Mouse (Mus musculus) ES-Bruce4 (cell line): ENCODE results near the gene Rbms3. TPM values are rescaled to one million over a fixed set of nuclear protein-coding genes. Genes with fewer than 3 reads are reported as not detected.

Source experiments
- H3K27ac ChIP-seq: 2 replicates; pipeline ENCODE4 v1.5.1; 2012; ENCODE audit warnings: low read length, inconsistent platforms; ENCODE audit not compliant: insufficient read depth
- H3K27me3 ChIP-seq: 2 replicates; pipeline ENCODE4 v1.6.1; 2012; ENCODE audit warnings: mild to moderate bottlenecking, low read length, inconsistent platforms; ENCODE audit not compliant: control insufficient read depth, poor library complexity, insufficient read depth, severe bottlenecking
- H3K36me3 ChIP-seq: 2 replicates; pipeline ENCODE4 v1.6.1; 2012; ENCODE audit warnings: inconsistent platforms, mild to moderate bottlenecking, low read length, moderate library complexity; ENCODE audit not compliant: control insufficient read depth, poor library complexity, insufficient read depth, severe bottlenecking
- H3K4me1 ChIP-seq: one replicate; pipeline ENCODE4 v1.8.1; 2011; ENCODE audit warnings: low read length; ENCODE audit not compliant: control insufficient read depth, insufficient read depth
- H3K4me3 ChIP-seq: 2 replicates; pipeline ENCODE4 v1.5.1; 2011; ENCODE audit warnings: low read depth, mild to moderate bottlenecking, low read length
- H3K9ac ChIP-seq: 2 replicates; pipeline ENCODE4 v1.6.1; 2012; ENCODE audit warnings: low read depth, mild to moderate bottlenecking, inconsistent platforms; ENCODE audit not compliant: poor library complexity, severe bottlenecking
- H3K9me3 ChIP-seq: replicated peaks from 2 replicates; pipeline ENCODE4 v1.6.1; 2012; ENCODE audit warnings: mild to moderate bottlenecking, low read length, inconsistent platforms; ENCODE audit not compliant: control insufficient read depth, poor library complexity, insufficient read depth, severe bottlenecking
- CTCF ChIP-seq: IDR thresholded peaks from one replicate; pipeline ENCODE4 v1.8.1; 2011; ENCODE audit warnings: low read depth, low read length
- EP300 ChIP-seq: IDR thresholded peaks from 2 replicates; pipeline ENCODE4 v1.6.1; 2011; ENCODE audit warnings: low read depth, low read length; ENCODE audit not compliant: insufficient read depth
- POLR2A ChIP-seq: IDR thresholded peaks from one replicate; pipeline ENCODE4 v1.8.1; 2011; ENCODE audit warnings: low read length; ENCODE audit not compliant: insufficient read depth
- polyA plus RNA-seq: library from polyadenylated mRNA; stranded (reverse); fragments of >200 nt; gene quantifications from 2 replicates; pipeline ENCODE4 v1.2.4, GENCODE M21; 2011; ENCODE audit warnings: low read depth; ENCODE audit not compliant: missing spikeins, insufficient read depth, insufficient read length

Rbms3 gene
- polyA plus RNA-seq, 1 experiment: 1.8 TPM

GRCm38 (mm10) chr9:116728655-116729054 lies 901.1 kb downstream of the Rbms3 start:
- Histone ChIP-seq H3K36me3 (no peaks in the 10 kb centered on the region), H3K4me3 (no peak overlapping the region), H3K4me1 (no peaks in the 10 kb centered on the region), H3K27ac (no peak overlapping the region), H3K9ac (no peak overlapping the region), H3K9me3 (no peaks in the 10 kb centered on the region), H3K27me3 (no peaks in the 10 kb centered on the region)
- TF ChIP-seq POLR2A: no peak
- TF ChIP-seq EP300: no peak
- TF ChIP-seq CTCF: no peak

GRCm38 (mm10) chr9:116728093-116728492 lies 901.6 kb downstream of the Rbms3 start:
- no peaks in the 10 kb centered on the region for H3K36me3 ChIP-seq
- no peaks in the 10 kb centered on the region for H3K27me3 ChIP-seq
- no peak overlapping the region for H3K27ac ChIP-seq
- H3K4me1 ChIP-seq: no peaks in the 10 kb centered on the region
- no peak overlapping the region for H3K4me3 ChIP-seq
- no peak overlapping the region for H3K9ac ChIP-seq
- no peak for TF ChIP-seq CTCF
- TF ChIP-seq EP300: no peak
- TF ChIP-seq POLR2A: no peak
- H3K9me3 ChIP-seq: no peaks in the 10 kb centered on the region

- H3K27me3 ChIP-seq: no peaks in the 10 kb centered on the region
- H3K4me3 ChIP-seq: no peak overlapping the region
- no peak overlapping the region for H3K9ac ChIP-seq
- H3K36me3 ChIP-seq: no peaks in the 10 kb centered on the region
- no peaks in the 10 kb centered on the region for H3K9me3 ChIP-seq
- H3K27ac ChIP-seq: no peak overlapping the region
- no peaks in the 10 kb centered on the region for H3K4me1 ChIP-seq
- TF ChIP-seq CTCF (no peak), EP300 (no peak), POLR2A (no peak)
Measured at GRCm38 (mm10) chr9:116724581-116724980, 905.1 kb downstream of the Rbms3 start.

GRCm38 (mm10) chr9:116703119-116703518 lies 926.6 kb downstream of the Rbms3 start:
- Histone ChIP-seq H3K27me3 (no peaks in the 10 kb centered on the region), H3K9me3 (no peaks in the 10 kb centered on the region), H3K36me3 (no peaks in the 10 kb centered on the region), H3K9ac (no peak overlapping the region), H3K27ac (no peak overlapping the region), H3K4me3 (no peak overlapping the region), H3K4me1 (no peaks in the 10 kb centered on the region)
- no peak for TF ChIP-seq POLR2A
- TF ChIP-seq EP300: no peak
- no peak for TF ChIP-seq CTCF

GRCm38 (mm10) chr9:116702611-116703010 lies 927.1 kb downstream of the Rbms3 start:
- Histone ChIP-seq H3K4me1 (no peaks in the 10 kb centered on the region), H3K36me3 (no peaks in the 10 kb centered on the region), H3K27me3 (no peaks in the 10 kb centered on the region), H3K9ac (no peak overlapping the region), H3K9me3 (no peaks in the 10 kb centered on the region), H3K27ac (no peak overlapping the region), H3K4me3 (no peak overlapping the region)
- TF ChIP-seq POLR2A (no peak), EP300 (no peak), CTCF (no peak)

GRCm38 (mm10) chr9:116701511-116702179 lies 928.1 kb downstream of the Rbms3 start:
- Histone ChIP-seq H3K4me3 (no peak overlapping the region), H3K9me3 (no peaks in the 10 kb centered on the region), H3K27ac (no peak overlapping the region), H3K9ac (no peak overlapping the region), H3K4me1 (no peaks in the 10 kb centered on the region), H3K36me3 (no peaks in the 10 kb centered on the region), H3K27me3 (no peaks in the 10 kb centered on the region)
- TF ChIP-seq POLR2A (no peak), CTCF (no peak), EP300 (no peak)
